Mouse (Mus musculus) myocyte (in vitro differentiated cells): ENCODE measurements around the gene Mtmr12. TPM values are rescaled to one million over a fixed set of nuclear protein-coding genes. Genes with fewer than 3 reads are reported as not detected.

Experiments used
- H3K27me3 ChIP-seq: one replicate; pipeline ENCODE4 v1.6.1; 2011; ENCODE audit not compliant: control insufficient read depth, insufficient read depth, insufficient read length
- H3K36me3 ChIP-seq: one replicate; pipeline ENCODE4 v1.6.1; 2011; ENCODE audit not compliant: control insufficient read depth, insufficient read depth
- H3K4me2 ChIP-seq: one replicate; pipeline ENCODE4 v1.6.1; 2011; ENCODE audit warnings: low read depth, control low read depth
- H3K4me3 ChIP-seq: one replicate; pipeline ENCODE4 v1.5.1; 2011; ENCODE audit warnings: mild to moderate bottlenecking, control low read depth, moderate library complexity
- H3K79me2 ChIP-seq: one replicate; pipeline ENCODE4 v1.6.1; 2011; ENCODE audit not compliant: control insufficient read depth, insufficient read depth
- H3ac ChIP-seq: one replicate; pipeline ENCODE4 v1.6.1; 2011; ENCODE audit not compliant: control insufficient read depth, insufficient read length
- CEBPB ChIP-seq: IDR thresholded peaks from 2 replicates; pipeline ENCODE4 v1.6.1; 2011; ENCODE audit warnings: mild to moderate bottlenecking, moderate library complexity; ENCODE audit not compliant: poor library complexity, insufficient read depth, severe bottlenecking
- E2F4 ChIP-seq: IDR thresholded peaks from one replicate; pipeline ENCODE4 v1.6.1; 2011; ENCODE audit warnings: mild to moderate bottlenecking, control low read depth, moderate library complexity; ENCODE audit not compliant: insufficient read depth
- MAX ChIP-seq: IDR thresholded peaks from one replicate; pipeline ENCODE4 v1.6.1; 2011; ENCODE audit warnings: low read depth, mild to moderate bottlenecking, control low read depth
- MYOD1 ChIP-seq, 3 experiments: IDR thresholded peaks; one replicate each; pipeline ENCODE4 v1.6.1; 2011; ENCODE audit warnings: control low read depth in 2 of 3, low read depth in 2 of 3, mild to moderate bottlenecking in 2 of 3, moderate library complexity in 1 of 3; ENCODE audit not compliant: insufficient read length in 2 of 3, control insufficient read depth in 1 of 3
- MYOG ChIP-seq, 3 experiments: IDR thresholded peaks; one replicate each; pipeline ENCODE4 v1.6.1; 2011; ENCODE audit warnings: control low read depth in 2 of 3, low read depth in 2 of 3, mild to moderate bottlenecking in 2 of 3; ENCODE audit not compliant: insufficient read length in 2 of 3, control insufficient read depth in 1 of 3, insufficient read depth in 1 of 3
- POLR2A ChIP-seq: IDR thresholded peaks from one replicate; pipeline ENCODE4 v1.6.1; 2011; ENCODE audit warnings: low read depth, mild to moderate bottlenecking, control low read depth, moderate library complexity; ENCODE audit not compliant: insufficient read length
- POLR2AphosphoS2 ChIP-seq: IDR thresholded peaks from one replicate; pipeline ENCODE4 v1.6.1; 2011; ENCODE audit warnings: low read depth, control low read depth; ENCODE audit not compliant: insufficient read length
- REST ChIP-seq: IDR thresholded peaks from one replicate; pipeline ENCODE4 v1.6.1; 2011; ENCODE audit warnings: mild to moderate bottlenecking, control low read depth, moderate library complexity; ENCODE audit not compliant: insufficient read depth, insufficient read length
- SRF ChIP-seq: IDR thresholded peaks from one replicate; pipeline ENCODE4 v1.6.1; 2011; ENCODE audit warnings: low read depth; ENCODE audit not compliant: control insufficient read depth, insufficient read length
- TCF12 ChIP-seq: IDR thresholded peaks from one replicate; pipeline ENCODE4 v1.6.1; 2011; ENCODE audit warnings: mild to moderate bottlenecking, control low read depth; ENCODE audit not compliant: poor library complexity, insufficient read depth, severe bottlenecking
- TCF3 ChIP-seq: IDR thresholded peaks from one replicate; pipeline ENCODE4 v1.6.1; 2011; ENCODE audit warnings: low read depth, control low read depth; ENCODE audit not compliant: insufficient read length
- USF1 ChIP-seq: IDR thresholded peaks from one replicate; pipeline ENCODE4 v1.6.1; 2011; ENCODE audit warnings: low read depth, mild to moderate bottlenecking, control low read depth, moderate library complexity
- polyA plus RNA-seq: library from polyadenylated mRNA; unstranded; fragments of >200 nt; fragmentation: generic; extraction: Trizol; gene quantifications from one replicate; pipeline ENCODE4 v1.2.1, GENCODE M21; 2012; ENCODE audit warnings: missing spikeins

Gene Mtmr12
- polyA plus RNA-seq, 1 experiment = 6.2 TPM

GRCm38 (mm10) chr15:12298231-12298737 is 93.5 kb downstream of the Mtmr12 start:
- TF ChIP-seq USF1 (no peak), E2F4 (no peak), MYOG (IDR thresholded peaks at IDR 0.05; ENCODE audit: control insufficient read depth in 1 of 3, insufficient read depth in 1 of 3, insufficient read length in 2 of 3, low read depth in 2 of 3) (no peak), SRF (no peak), MYOD1 (IDR thresholded peaks at IDR 0.05; ENCODE audit: control insufficient read depth in 1 of 3, insufficient read length in 2 of 3, low read depth in 2 of 3) (no peak), REST (no peak), TCF3 (no peak), POLR2AphosphoS2 (no peak), CEBPB (no peak), TCF12 (no peak), POLR2A (no peak), MAX (no peak)
- no peak overlapping the region for H3ac ChIP-seq
- no peaks in the 10 kb centered on the region for H3K27me3 ChIP-seq
- no peak overlapping the region for H3K4me3 ChIP-seq
- H3K4me2 ChIP-seq = no peak overlapping the region
- H3K36me3 ChIP-seq = no peaks in the 10 kb centered on the region
- H3K79me2 ChIP-seq = no peaks in the 10 kb centered on the region

- TF ChIP-seq E2F4 = no peak
- no peak for TF ChIP-seq MYOD1 (IDR thresholded peaks at IDR 0.05; ENCODE audit: control insufficient read depth in 1 of 3, insufficient read length in 2 of 3, low read depth in 2 of 3)
- no peak for TF ChIP-seq POLR2AphosphoS2
- H3K4me2 ChIP-seq = no peak overlapping the region
- H3ac ChIP-seq = no peak overlapping the region
- H3K36me3 ChIP-seq = no peaks in the 10 kb centered on the region
- no peaks in the 10 kb centered on the region for H3K27me3 ChIP-seq
- H3K79me2 ChIP-seq = no peaks in the 10 kb centered on the region
- H3K4me3 ChIP-seq = no peak overlapping the region
These were observed 96.9 kb downstream of the Mtmr12 start for GRCm38 (mm10) chr15:12301771-12302170.

GRCm38 (mm10) chr15:12306188-12307071 is 101.6 kb downstream of the Mtmr12 start:
- Histone ChIP-seq H3K79me2 (no peaks in the 10 kb centered on the region), H3ac (no peak overlapping the region)

GRCm38 (mm10) chr15:12307114-12307513 is 102.3 kb downstream of the Mtmr12 start:
- Histone ChIP-seq H3K36me3 (no peaks in the 10 kb centered on the region), H3ac (no peak overlapping the region), H3K79me2 (no peaks in the 10 kb centered on the region), H3K27me3 (no peaks in the 10 kb centered on the region), H3K4me2 (no peak overlapping the region), H3K4me3 (no peak overlapping the region)
- TF ChIP-seq TCF12 (no peak), TCF3 (no peak), POLR2A (no peak), SRF (no peak), REST (no peak), MYOD1 (IDR thresholded peaks at IDR 0.05; ENCODE audit: control insufficient read depth in 1 of 3, insufficient read length in 2 of 3, low read depth in 2 of 3) (no peak), CEBPB (no peak), MAX (no peak), E2F4 (no peak), MYOG (IDR thresholded peaks at IDR 0.05; ENCODE audit: control insufficient read depth in 1 of 3, insufficient read depth in 1 of 3, insufficient read length in 2 of 3, low read depth in 2 of 3) (no peak), POLR2AphosphoS2 (no peak), USF1 (no peak)

More at GRCm38 (mm10) chr15:12306188-12307071, 101.6 kb downstream of the Mtmr12 start:
- Histone ChIP-seq H3K27me3 (no peaks in the 10 kb centered on the region), H3K4me3 (no peak overlapping the region), H3K36me3 (no peaks in the 10 kb centered on the region), H3K4me2 (peak overlapping the region; percentile 46)
- TF ChIP-seq TCF3 = no peak
- TF ChIP-seq E2F4 = no peak
- TF ChIP-seq MYOD1 (IDR thresholded peaks at IDR 0.05; ENCODE audit: control insufficient read depth in 1 of 3, insufficient read length in 2 of 3, low read depth in 2 of 3) = no peak
- no peak for TF ChIP-seq POLR2A
- no peak for TF ChIP-seq CEBPB
- no peak for TF ChIP-seq TCF12
- TF ChIP-seq SRF = no peak
- no peak for TF ChIP-seq REST
- no peak for TF ChIP-seq MAX
- TF ChIP-seq POLR2AphosphoS2 = no peak
- TF ChIP-seq USF1 = no peak
- TF ChIP-seq MYOG (IDR thresholded peaks at IDR 0.05; ENCODE audit: control insufficient read depth in 1 of 3, insufficient read depth in 1 of 3, insufficient read length in 2 of 3, low read depth in 2 of 3) = no peak

GRCm38 (mm10) chr15:12308539-12308938 is 103.7 kb downstream of the Mtmr12 start:
- H3K4me2 ChIP-seq = no peak overlapping the region
- H3K4me3 ChIP-seq = no peak overlapping the region
- no peaks in the 10 kb centered on the region for H3K27me3 ChIP-seq
- H3K36me3 ChIP-seq = no peaks in the 10 kb centered on the region
- H3K79me2 ChIP-seq = no peaks in the 10 kb centered on the region
- TF ChIP-seq POLR2A (no peak), MAX (no peak), CEBPB (no peak), SRF (no peak), POLR2AphosphoS2 (no peak), REST (no peak), TCF3 (no peak), TCF12 (no peak), MYOD1 (IDR thresholded peaks at IDR 0.05; ENCODE audit: control insufficient read depth in 1 of 3, insufficient read length in 2 of 3, low read depth in 2 of 3) (no peak), E2F4 (no peak), USF1 (no peak)
- no peak overlapping the region for H3ac ChIP-seq
